Mouse (Mus musculus): ENCODE data around the gene Nfkbia.

- no peak for TF ChIP-seq TAL1 (IDR thresholded peaks at IDR 0.05; ENCODE audit: low read length)
- no peak for TF ChIP-seq KAT2A (conservative IDR thresholded peaks at IDR 0.05; ENCODE audit: low read depth, low read length)
- no peak for TF ChIP-seq POLR2A (IDR thresholded peaks at IDR 0.05; ENCODE audit: control insufficient read depth in 1 of 2, insufficient read depth in 1 of 2, low read depth in 1 of 2, low read length in 2 of 2, poor library complexity in 1 of 2)
- TF ChIP-seq GATA1 (IDR thresholded peaks at IDR 0.05; ENCODE audit: low read depth, low read length), result no peak
- no peak for TF ChIP-seq NELFE (IDR thresholded peaks at IDR 0.05; ENCODE audit: low read depth, low read length)
- no peak for TF ChIP-seq EP300 (IDR thresholded peaks at IDR 0.05; ENCODE audit: low read depth in 1 of 2, low read length in 2 of 2)
- TF ChIP-seq MAZ (IDR thresholded peaks at IDR 0.05; ENCODE audit: low read depth, low read length), result no peak
Measured at GRCm38 (mm10) chr12:55449048-55449447, 43.4 kb downstream of the Nfkbia start.
